In the genomic region with DNA sequence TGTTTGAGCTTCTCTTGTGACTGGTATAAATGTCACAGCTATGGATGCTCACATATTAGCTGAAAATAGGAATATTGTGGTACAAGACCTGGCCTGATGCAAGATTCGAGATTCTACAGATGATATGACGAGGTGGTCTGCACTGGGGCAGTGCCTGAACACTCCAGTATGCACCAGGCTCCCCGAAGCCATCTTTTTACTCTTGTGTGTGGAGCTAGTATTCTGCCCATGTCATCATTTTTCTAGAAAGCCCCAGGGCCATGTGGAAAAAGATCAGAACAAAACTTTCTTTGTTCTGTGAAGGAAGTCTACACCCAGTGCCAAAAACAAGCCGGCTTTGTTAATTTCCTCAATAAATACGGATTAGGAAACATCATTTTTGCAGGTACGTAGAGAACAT, we compare ENCODE assay signal across 22 mouse cellular contexts. TPM values are rescaled to one million over a fixed set of nuclear protein-coding genes. Genes with fewer than 3 reads are reported as not detected.
"Had no signal": no experiment of that assay in that cellular context is flagged by ENCODE, and none has a peak within 500 bp of the region (broad histone marks: within the 10 kb centered on the region; RNA-seq: fewer than 3 reads in every experiment).

No protein-coding gene starts in this region.

- H3K4me3 ChIP-seq: layer of hippocampus, adult 2 months; left cerebral cortex, adult 2 months; liver, embryonic 13.5 days; midbrain, embryonic 12.5 days; myocyte; neural tube, embryonic 13.5 days; stomach, embryonic 15.5 days had no signal

- H3K9ac ChIP-seq: liver, embryonic 13.5 days; midbrain, embryonic 12.5 days; neural tube, embryonic 13.5 days; stomach, embryonic 15.5 days had no signal

- DNase-seq: kidney, adult 18-20 months; kidney, adult 9 months; kidney, postnatal 25 days; layer of hippocampus, postnatal 36 days; liver, embryonic 13.5 days; lung, adult 2 months; lung, postnatal 14 days; lung, postnatal 4 days; retina, postnatal 1 day; right cerebral cortex, postnatal 25 days; spleen, adult 18-20 months; thymus, postnatal 25 days had no signal

- H3K4me2 ChIP-seq: liver, embryonic 13.5 days; midbrain, embryonic 12.5 days; neural tube, embryonic 13.5 days; stomach, embryonic 15.5 days had no signal

- H3K36me3 ChIP-seq: liver, embryonic 13.5 days; midbrain, embryonic 12.5 days; neural tube, embryonic 13.5 days; stomach, embryonic 15.5 days had no signal

- H3K4me1 ChIP-seq: liver, embryonic 13.5 days; midbrain, embryonic 12.5 days; neural tube, embryonic 13.5 days; stomach, embryonic 15.5 days had no signal

- H3K27ac ChIP-seq: kidney, postnatal 0 days; left cerebral cortex, adult 2 months; liver, embryonic 13.5 days; midbrain, embryonic 12.5 days; neural tube, embryonic 13.5 days; stomach, embryonic 15.5 days had no signal

- H3K27me3 ChIP-seq: liver, embryonic 13.5 days; midbrain, embryonic 12.5 days; neural tube, embryonic 13.5 days; stomach, embryonic 15.5 days had no signal

- ATAC-seq: midbrain, embryonic 16.5 days had no signal

- H3K9me3 ChIP-seq: liver, embryonic 13.5 days; midbrain, embryonic 12.5 days; neural tube, embryonic 13.5 days; stomach, embryonic 15.5 days had no signal

RNA-seq across cellular contexts. Expression of a gene that starts 39.7 kb away (rescaled TPM):
- total RNA-seq: megakaryocyte progenitor cell, adult 5-6 weeks; monocyte, adult 5-6 weeks had no signal
